Mouse (Mus musculus) forelimb bud, embryonic 11.5 days (tissue): ENCODE measurements around the gene Pcnx2.

Source experiments
- DNase-seq: peaks from one replicate; pipeline ENCODE4 v3.0.0-alpha.2; 2012; ENCODE audit warnings: low read depth, low spot score

Pcnx2 gene

GRCm38 (mm10) chr8:125897868-125898788, at the start of gene Pcnx2:
Pcnx2 (minus strand) TSS chr8:125898317.
- no peak for DNase-seq

GRCm38 (mm10) chr8:125944511-125944910, 46.4 kb upstream of the Pcnx2 start:
- no peak for DNase-seq

GRCm38 (mm10) chr8:125935649-125936048, 37.5 kb upstream of the Pcnx2 start:
- DNase-seq, result peak; percentile 70

- DNase-seq, result no peak
These were observed 33.7 kb upstream of the Pcnx2 start for GRCm38 (mm10) chr8:125931822-125932221.

- DNase-seq, result no peak
These were observed 32.3 kb upstream of the Pcnx2 start for GRCm38 (mm10) chr8:125930276-125931046.

GRCm38 (mm10) chr8:125926636-125927035, 28.5 kb upstream of the Pcnx2 start:
- no peak for DNase-seq

GRCm38 (mm10) chr8:125922333-125922732, 24.2 kb upstream of the Pcnx2 start:
- no peak for DNase-seq

- no peak for DNase-seq
These were observed 22.6 kb upstream of the Pcnx2 start for GRCm38 (mm10) chr8:125920761-125921160.

- DNase-seq, result no peak
These were observed 22.2 kb upstream of the Pcnx2 start for GRCm38 (mm10) chr8:125920281-125920680.

GRCm38 (mm10) chr8:125919560-125919959, 21.4 kb upstream of the Pcnx2 start:
- no peak for DNase-seq

GRCm38 (mm10) chr8:125918719-125919118, 20.6 kb upstream of the Pcnx2 start:
- no peak for DNase-seq

GRCm38 (mm10) chr8:125917013-125917412, 18.9 kb upstream of the Pcnx2 start:
- DNase-seq, result no peak

- no peak for DNase-seq
These were observed 16.3 kb upstream of the Pcnx2 start for GRCm38 (mm10) chr8:125914386-125914785.

- DNase-seq, result no peak
These were observed 15.1 kb upstream of the Pcnx2 start for GRCm38 (mm10) chr8:125913206-125913605.

- no peak for DNase-seq
These were observed 13.1 kb upstream of the Pcnx2 start for GRCm38 (mm10) chr8:125911229-125911580.

GRCm38 (mm10) chr8:125910365-125911228, 12.5 kb upstream of the Pcnx2 start, which contains the start of gene Map3k21:
Map3k21 (plus strand) TSS chr8:125910450.
- no peak for DNase-seq

GRCm38 (mm10) chr8:125909661-125910364, 11.7 kb upstream of the Pcnx2 start:
- DNase-seq, result no peak

- no peak for DNase-seq
These were observed 9.2 kb upstream of the Pcnx2 start for GRCm38 (mm10) chr8:125907311-125907710.

GRCm38 (mm10) chr8:125905341-125905740, 7.2 kb upstream of the Pcnx2 start:
- no peak for DNase-seq

- DNase-seq, result no peak
These were observed 4.4 kb upstream of the Pcnx2 start for GRCm38 (mm10) chr8:125902521-125902920.

- DNase-seq, result no peak
These were observed 3.0 kb upstream of the Pcnx2 start for GRCm38 (mm10) chr8:125901167-125901566.
